Mouse (Mus musculus) neutrophil, adult 83 days (primary cell): Measurements from ENCODE around the gene Fpr-rs6. TPM values are rescaled to one million over a fixed set of nuclear protein-coding genes. Genes with fewer than 3 reads are reported as not detected.

Experiments
- total RNA-seq, 2 experiments: library from RNA; stranded (reverse); gene quantifications; one replicate each; pipeline ENCODE4 v1.2.4; 2023

Fpr-rs6 gene
- not detected for total RNA-seq

DNA sequence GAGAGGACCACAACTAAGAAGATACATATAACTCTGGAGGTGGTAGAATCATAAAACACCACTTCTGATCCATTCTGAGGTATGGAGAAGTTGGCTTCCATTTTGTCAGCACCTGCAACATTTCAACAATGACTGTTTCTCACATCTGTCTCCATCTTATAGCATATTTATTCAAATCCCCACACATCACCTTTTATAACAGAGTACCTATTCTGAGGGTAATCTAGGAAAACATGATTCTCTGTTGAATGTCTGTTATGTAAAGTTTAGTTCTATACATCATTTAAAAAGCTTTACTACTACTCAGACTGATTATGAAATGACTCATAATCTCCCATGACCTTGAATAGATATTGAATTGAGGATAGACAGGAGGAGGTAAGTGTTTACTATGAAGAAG is at the start of gene Fpr-rs6:
Gene Fpr-rs6 (minus strand): TSS at position 101 of the 400 bp plus-strand sequence.

Other genes with a start within 250 kb of the Fpr-rs6 start
- gene Vmn2r104, start 134.8 kb downstream of the Fpr-rs6 start, total RNA-seq = not detected
- gene Fpr-rs7, start 68.9 kb downstream of the Fpr-rs6 start, total RNA-seq = not detected
- gene Vmn2r105, start 52.0 kb upstream of the Fpr-rs6 start, total RNA-seq = not detected
- not detected for gene Vmn2r106, start 102.5 kb upstream of the Fpr-rs6 start, total RNA-seq
- gene Vmn2r107, start 162.1 kb upstream of the Fpr-rs6 start, total RNA-seq = not detected
- not detected for gene Vmn1r224, start 231.0 kb upstream of the Fpr-rs6 start, total RNA-seq